Mouse (Mus musculus) right cerebral cortex, postnatal 4 days (tissue): ENCODE data around the gene Ffar4.
A peak's percentile ranks its signal among the peaks of the same experiment; 100 is the strongest.

Experiments used
- DNase-seq: peaks from one replicate; pipeline ENCODE4 v3.0.0-alpha.2; 2022

Gene Ffar4

GRCm38 (mm10) chr19:38109506-38110242, 12.8 kb downstream of the Ffar4 start:
- DNase-seq = no peak

DNA sequence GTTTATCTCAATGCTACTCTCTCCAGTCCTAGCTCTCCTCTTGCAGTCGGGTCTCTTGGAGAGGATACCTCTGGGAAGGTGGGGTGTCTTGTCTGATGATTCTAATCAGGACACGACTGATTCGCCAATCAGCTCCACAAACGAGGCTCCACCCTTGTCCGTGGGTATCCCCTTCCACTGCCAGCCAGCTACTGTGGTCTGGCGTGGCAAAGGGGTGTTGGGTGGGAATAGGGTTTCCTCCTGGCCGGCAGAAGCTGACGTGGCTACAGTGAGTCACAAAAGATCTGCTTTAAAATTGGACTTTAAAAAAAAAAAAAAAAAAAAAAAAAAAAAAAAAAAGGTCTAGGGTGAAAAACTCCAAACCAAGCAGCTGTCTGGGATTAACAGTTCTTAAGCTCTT, 14.2 kb downstream of the Ffar4 start:
- no peak for DNase-seq

GRCm38 (mm10) chr19:38112575-38112974, 15.7 kb downstream of the Ffar4 start:
- DNase-seq = no peak

GRCm38 (mm10) chr19:38114834-38115491, 18.1 kb downstream of the Ffar4 start:
- DNase-seq = no peak

GRCm38 (mm10) chr19:38120123-38120760, 23.4 kb downstream of the Ffar4 start:
- DNase-seq = no peak

GRCm38 (mm10) chr19:38123921-38124320, 27.1 kb downstream of the Ffar4 start:
- DNase-seq = no peak

- peak; percentile 36 for DNase-seq
These were observed 27.7 kb downstream of the Ffar4 start for GRCm38 (mm10) chr19:38124401-38125218.

DNA sequence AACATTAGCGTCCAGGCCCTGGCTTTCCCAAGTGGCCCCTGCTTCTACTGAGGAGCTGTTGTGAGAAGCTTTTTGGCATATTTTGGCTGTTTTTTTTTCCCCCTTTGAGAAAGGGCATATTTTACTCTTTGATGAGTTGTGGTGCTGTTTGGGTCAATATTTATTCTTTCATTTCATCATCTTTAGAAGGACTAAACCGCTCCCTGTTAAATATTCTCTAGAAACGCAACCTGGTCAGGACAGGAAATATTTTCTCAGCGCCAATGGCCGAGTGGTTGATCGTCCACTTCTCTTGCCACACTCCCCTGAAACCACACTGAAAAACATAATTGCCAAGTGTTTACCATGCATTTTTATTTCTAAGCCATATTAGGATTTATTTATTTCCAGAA, 28.3 kb downstream of the Ffar4 start, which contains the start of gene Rbp4:
Gene Rbp4, minus strand, starts transcription at position 63 of the 392 bp plus-strand sequence.
- DNase-seq = no peak

DNA sequence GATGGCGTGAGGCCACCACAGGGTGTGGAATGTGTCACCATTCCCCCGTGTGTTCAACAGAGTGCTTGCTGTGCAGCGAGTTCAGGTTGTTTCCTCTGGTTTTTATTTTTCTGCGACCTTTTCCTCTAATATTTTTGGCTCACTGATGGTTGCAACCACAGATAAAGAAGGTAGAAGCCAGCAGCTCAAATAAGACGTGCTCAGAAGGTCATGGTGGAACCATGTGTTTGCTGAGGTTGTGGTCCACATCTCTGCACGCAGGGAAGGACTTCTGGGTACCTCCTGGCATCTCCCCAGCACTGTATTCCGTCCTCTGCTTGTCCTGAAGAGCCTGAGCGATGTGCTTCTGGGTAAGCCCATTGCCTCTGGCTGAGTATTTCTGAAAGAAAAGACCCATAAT, 29.8 kb downstream of the Ffar4 start:
- DNase-seq = no peak

- no peak for DNase-seq
These were observed 35.6 kb downstream of the Ffar4 start, which contains the start of gene Pde6c for GRCm38 (mm10) chr19:38132481-38132880. Gene Pde6c, plus strand, starts transcription at chr19:38132781.

- no peak for DNase-seq
These were observed 37.1 kb downstream of the Ffar4 start for GRCm38 (mm10) chr19:38133986-38134385.

DNA sequence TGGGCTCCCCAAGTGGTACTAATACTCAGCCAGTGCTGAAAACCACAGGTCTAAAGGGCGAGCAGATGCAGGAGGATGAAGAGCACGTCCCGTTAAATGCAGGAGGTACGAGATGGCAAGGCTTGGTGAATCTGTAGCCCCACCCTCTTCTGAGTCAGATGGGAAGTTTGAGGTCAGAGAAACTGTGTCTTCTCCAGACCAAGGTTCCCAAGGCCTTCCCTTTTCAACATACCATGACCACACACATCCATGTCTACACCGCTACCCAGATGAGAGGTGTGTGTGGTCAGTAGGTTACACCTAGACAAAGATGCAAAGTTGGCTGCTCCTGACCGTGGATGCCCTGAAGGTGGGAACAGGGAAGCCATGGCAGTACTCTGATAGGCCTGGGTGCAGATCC, 37.9 kb downstream of the Ffar4 start:
- no peak for DNase-seq

GRCm38 (mm10) chr19:38143540-38144271, 46.8 kb downstream of the Ffar4 start:
- no peak for DNase-seq

- DNase-seq = no peak
These were observed 59.4 kb downstream of the Ffar4 start for GRCm38 (mm10) chr19:38156243-38156642.

DNA sequence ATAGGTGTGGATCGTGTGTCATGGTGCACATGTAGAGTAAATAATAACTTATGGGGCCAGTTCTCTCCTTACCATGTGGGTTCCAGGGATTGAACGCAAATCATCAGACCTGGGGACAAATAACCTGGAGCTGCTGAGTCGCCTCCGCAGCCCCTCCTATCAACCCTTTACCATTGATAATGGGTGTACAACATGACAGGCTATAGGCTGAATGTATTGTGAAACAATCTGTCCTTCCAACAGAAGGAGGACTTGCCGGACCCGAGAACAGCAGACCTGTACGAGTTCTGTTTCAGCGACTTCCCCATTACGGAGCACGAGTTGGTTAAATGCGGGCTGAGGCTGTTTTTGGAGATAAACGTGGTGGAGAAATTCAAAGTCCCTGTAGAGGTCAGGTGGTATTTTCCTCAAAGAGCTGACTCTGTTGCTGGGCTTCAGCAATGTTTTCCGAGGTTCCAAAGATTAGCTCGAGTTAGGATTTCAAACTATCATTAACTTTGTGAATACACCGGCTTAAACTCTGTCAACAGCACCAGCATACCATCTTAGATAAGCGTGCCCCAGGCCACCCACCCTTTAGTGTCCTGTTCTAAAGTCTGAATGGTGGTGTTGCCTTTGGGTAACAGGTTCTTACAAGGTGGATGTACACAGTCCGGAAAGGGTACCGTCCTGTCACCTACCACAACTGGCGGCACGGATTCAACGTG, 64.9 kb downstream of the Ffar4 start:
- no peak for DNase-seq
